Mouse (Mus musculus) monocyte, adult 5-6 weeks (primary cell): ENCODE measurements around the gene Ypel5. TPM values are rescaled to one million over a fixed set of nuclear protein-coding genes. Genes with fewer than 3 reads are reported as not detected.

Experiments
- ATAC-seq: fragments of 153-309, 156-312 bp; replicated peaks from 2 replicates; pipeline ENCODE4 v1.8.0; 2017; ENCODE audit warnings: mild to moderate bottlenecking; ENCODE audit not compliant: low TSS enrichment, insufficient number of reproducible peaks, severe bottlenecking, poor library complexity, low FRiP score
- total RNA-seq: library from RNA; stranded (forward); fragments of 200-1000, 200-491, 200-594 nt; gene quantifications from 3 replicates; pipeline ENCODE4 v1.2.3, GENCODE M21; 2017

Gene Ypel5
- total RNA-seq, 1 experiment from 2014 or later = 228 TPM

DNA sequence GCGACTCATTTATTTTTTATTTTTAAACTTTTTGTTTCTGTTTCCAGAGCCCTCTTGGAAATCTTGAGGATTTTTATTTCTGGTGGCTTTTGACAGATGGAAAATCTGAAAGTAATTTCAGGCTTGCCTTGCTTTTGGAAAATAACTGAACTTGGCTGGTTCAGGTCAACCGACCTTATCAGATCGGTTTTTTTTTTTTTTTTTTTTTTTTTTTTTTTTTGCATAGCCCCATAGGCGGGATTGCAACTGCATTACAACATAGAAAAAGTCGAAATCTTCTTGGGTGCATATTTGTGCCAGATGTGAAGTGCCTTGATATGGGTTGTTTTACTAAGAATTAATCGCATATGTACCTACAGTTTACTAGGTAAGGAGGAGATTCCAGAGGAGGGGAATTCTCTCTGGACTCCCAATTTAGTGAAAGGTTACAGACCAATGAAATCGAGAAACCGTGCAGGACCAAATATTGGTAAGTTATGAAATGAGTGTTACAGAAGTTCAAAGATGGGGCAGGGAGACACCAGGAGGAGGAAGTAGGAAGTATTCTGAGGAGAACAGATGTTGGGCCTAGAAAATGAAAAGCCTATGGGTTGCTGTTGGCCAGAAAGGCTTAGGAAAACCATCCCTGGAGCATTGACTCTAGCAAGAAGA lies 1.7 kb downstream of the Ypel5 start:
- no peak for ATAC-seq

DNA sequence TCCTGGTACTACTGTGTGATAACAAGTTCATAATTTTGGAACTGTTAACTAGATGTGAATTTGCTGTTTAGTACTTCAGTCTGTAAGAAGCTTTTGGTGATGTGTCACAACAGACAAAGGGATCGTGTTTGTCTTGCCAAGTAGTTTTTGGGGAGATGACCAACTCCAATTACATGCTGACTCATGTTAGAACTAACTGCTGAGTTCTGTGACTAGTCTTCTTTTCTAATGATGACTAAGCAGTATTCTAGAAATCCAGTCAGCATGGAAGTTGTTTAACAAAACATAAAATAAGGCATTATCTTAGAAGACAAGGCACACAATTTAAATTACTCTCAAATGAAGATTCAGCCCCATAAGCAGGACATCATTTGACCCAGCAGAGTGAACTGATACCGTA lies 2.7 kb downstream of the Ypel5 start:
- no peak for ATAC-seq

DNA sequence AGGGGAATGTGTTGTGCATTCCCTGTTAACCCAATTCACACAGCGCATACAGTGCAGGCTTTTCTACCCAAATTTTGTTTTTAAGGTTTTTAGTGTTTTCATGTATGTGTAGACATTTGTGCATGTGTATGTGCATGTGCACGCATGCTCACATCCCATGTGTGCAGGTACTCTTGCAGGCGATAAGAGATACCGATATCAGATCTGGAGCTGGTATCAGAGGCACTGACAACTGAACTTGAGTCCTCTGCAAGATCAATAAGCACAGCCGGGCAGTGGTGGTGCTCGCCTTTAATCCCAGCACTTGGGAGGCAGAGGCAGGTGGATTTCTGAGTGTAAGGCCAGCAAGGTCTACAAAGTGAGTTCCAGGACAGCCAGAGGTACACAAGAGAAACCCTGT lies 8.1 kb downstream of the Ypel5 start:
- ATAC-seq = no peak

DNA sequence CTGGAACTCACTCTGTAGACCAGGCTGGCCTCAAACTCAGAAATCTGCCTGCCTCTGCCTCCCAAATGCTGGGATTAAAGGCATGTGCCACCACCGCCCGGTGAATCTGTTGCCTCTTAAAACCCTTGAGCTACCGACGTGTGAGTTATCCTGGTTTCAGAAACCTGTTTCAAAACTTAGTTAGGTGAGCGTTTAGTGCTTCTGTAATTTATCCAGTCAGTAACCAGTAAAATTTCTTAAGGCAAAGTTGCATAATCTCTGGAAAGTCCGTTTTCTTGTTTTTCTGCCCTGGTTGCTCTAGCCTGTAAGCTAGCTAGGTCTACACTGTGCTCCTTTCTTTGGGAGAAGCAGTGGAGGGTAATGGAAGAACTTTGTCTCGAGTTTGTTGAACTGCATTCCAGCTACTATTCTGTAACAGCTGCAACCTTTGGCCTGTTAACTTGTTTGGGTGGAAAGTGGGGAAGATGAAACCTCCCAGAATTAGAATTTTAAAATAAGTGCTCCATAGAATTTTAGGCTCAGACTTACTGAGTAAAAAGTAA lies 8.8 kb downstream of the Ypel5 start:
- ATAC-seq = no peak

DNA sequence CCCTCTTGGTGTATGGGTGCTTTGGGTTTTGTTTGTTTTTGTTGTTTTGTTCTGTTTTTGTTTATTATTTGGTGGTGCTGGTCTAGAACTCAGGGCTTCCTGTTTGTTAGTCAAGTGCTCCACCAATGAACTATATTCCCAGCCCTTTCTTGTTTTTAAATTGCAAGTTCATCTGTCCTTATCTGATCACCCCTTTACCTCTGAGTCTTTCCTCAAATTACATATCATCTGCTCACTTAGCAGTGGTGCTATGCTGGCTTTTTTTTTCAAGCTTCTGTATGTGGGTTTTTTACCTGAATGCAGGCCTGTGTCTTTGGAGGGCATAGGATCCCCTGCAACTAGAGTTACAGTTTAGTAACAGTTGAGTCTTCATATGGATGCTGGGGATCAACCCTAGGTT lies 9.3 kb downstream of the Ypel5 start:
- ATAC-seq = no peak

DNA sequence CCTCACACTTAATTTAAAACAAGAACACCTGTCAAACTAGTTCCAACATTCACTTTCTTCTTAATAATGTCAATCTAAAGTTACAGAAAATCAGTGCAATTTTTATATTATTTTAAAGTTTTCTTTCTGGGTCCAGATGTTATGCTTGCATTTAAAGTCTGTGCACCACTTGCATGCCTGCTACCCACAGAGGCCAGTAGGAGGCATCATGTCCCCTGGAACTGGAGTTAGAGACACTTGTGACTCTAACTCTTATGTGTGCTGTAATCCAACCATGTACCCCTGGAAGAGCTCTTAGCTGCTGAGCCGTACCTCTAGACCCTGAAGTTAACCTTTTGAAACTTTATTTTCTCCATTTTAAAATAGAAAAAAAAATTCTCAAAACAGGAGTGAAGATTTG lies 19.0 kb downstream of the Ypel5 start:
- no peak for ATAC-seq

DNA sequence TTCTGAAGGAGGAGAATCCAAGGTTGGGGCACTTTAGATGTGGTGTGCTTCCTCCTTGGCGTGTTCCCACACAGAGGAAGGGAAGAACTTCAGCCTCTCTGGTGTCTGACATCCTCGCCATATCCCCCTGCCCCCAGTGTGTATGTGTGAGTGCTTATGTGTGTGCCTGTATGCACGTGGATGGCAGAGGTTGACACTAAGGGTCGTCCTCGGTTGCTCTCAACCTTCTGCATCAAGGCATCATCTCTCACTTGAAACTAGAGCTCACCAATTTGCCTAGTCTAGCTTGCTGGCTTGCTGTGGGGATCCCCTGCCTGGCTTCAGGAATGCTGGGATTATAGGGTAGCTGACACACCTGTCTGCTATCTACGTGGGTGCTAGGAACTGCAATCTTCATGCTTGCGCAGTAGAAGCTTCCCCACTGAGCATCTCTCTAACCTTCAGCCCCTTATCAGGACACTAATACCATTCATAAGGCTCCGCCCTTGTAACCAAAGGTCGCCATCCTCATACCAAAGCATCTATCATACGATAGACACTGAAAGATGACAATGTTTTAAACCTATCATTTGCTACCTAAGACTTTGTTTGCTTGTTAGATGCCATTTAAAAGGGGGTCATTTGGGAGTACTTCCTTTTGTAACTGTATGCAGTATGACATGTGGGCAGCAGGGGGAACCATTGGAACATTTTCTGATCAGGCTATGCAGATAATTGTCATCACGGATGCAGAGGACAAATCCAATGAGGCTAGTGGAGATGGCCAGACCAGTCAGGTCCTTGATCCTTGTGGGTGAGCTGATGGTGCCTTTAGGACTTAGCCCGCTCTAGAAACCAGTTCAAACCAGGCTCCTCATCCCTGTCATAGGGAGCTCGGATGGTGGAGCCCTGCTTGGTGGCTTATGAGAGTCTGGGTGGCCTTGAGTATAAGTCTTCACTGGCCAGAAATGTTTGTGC lies 21.7 kb downstream of the Ypel5 start:
- peak; percentile 73 for ATAC-seq

DNA sequence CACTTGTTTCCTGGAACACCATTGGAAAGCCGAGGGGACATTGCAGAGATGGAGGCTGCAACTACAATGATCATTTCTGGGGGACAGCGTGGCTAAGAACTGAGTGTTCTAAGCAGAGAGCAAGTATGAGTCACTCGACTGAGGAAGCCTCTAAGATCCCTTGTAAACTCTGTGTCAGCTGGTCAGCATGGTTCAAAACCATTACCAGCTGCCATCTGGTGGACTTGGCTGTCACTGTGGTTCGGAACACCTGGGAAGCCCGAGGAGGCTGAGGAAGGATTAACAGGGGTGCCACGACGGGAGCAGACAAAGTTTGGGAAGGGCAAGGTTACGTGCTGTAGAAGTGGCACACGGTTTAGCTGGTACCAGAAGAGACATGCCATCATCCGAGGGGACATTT lies 27.0 kb downstream of the Ypel5 start:
- no peak for ATAC-seq

DNA sequence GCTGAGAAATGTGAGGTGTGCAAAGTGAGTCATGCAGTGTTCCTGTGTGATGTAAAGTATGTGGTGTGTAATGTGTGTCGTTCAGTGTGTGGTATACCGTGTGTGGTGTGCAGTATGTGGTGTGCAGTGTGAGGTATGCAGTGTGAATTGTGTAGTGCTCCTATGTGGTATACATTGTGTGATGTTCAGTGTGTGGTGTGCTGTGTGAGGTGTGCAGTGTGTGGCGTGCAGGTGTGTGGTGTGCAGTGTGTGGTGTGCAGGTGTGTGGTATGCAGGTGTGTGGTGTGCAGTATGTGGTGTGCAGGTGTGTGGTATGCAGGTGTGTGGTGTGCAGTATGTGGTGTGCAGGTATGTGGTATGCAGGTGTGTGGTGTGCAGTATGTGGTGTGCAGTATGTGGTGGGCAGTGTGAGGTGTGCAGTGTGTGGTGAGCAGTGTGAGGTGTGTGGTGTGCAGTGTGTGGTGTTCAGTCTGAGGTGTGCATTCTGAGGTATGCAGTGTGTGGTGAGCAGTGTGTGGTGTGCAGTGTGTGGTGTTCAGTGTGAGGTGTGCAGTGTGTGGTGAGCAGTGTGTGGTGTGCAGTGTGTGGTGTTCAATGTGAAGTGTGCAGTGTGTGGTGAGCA lies 30.5 kb downstream of the Ypel5 start:
- ATAC-seq = peak; percentile 25; the same call in 1 of the 2 replicates

DNA sequence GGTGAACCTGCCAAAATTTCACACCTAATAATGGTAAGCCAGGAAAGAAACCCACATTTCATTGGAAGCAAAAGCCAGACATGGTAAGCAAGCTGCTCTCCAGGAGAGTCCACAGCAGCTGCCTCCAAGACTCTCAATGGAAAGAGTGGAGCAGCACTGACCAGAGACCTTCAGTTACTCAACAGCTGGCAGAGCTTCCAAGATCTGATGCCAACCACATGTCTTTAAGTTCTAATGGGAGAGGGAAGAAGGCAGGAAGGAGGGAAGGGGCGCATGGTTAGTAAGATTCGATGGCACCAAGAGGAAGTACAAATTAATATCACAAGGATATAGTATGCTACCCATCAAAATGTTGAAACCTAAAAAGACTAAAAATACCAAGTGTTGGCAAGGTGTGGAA lies 31.9 kb downstream of the Ypel5 start:
- ATAC-seq = no peak

DNA sequence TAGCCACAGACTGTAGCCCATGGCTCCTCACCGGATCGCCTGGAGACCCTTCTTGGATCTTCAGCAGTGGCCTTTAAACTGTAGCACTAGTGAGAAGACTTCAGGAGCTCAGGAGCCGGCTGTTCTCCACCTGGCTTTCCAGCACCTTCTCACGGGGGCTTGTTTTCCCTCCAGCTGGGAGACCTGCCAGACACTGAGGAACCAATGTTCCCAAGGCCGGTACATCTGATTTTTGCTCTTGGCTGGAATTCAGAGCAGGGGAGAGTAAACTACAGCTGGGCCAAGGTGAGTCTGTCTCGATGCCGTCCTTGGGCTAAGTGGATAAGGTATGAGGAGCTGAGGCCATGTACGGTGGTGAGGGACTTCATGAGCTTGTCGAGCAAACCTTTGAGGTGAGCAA lies 42.7 kb downstream of the Ypel5 start:
- no peak for ATAC-seq

DNA sequence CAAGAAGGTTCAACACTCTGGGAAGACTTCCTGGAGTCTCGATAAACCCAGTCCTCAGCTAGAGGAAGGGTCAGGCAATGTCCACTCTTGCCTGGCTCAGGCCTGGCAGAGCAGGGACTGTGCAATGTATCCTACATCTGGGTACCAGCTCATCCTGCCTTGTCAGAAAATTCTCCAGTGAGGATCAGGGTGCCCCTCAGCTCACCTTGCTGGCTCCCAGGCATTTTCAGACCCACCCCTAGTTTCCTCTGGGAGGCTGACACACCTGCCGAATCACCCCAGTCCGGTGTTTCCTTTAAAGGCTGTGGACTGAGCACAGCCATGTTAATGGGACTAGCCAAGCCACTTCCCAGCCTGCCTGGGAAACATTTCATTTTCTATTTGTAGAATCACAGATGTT lies 43.9 kb downstream of the Ypel5 start:
- ATAC-seq = no peak

DNA sequence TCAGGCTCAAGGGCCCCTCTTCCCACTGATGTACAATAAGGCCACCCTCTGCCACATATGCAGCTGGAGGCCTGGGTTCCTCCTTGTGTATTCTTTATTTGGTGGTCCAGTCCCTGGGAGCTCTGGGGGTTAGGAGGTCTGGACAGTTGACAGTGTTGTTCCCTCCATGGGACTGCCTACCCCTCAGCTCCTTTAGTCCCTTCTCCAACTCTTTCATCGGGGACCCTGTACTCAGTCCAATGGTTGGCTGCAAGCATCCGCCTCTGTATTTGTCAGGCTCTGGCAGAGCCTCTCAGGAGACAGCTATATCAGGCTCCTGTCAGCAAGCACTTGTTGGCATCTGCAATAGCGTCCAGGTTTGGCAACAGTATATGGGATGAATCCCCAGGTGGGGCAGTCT lies 44.8 kb downstream of the Ypel5 start:
- no peak for ATAC-seq

DNA sequence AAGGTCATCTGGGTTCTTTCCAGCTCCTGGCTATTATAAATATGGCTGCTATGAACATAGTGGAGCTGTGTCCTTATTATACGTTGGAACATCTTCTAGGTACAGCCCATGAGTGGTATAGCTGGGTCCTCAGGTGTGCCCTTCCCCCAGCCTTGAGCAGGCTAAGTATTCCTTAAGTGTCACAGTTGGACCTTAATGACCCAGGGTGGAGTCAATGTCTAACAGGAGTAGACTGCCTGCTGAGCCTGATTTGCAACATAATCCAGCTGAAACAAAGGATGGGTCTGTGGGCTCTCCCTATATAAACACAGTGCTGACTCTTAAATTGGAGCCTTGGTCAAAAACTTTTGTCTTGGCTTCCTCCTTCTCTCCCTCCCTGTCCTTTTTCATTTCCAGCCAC lies 45.6 kb downstream of the Ypel5 start:
- ATAC-seq = no peak

DNA sequence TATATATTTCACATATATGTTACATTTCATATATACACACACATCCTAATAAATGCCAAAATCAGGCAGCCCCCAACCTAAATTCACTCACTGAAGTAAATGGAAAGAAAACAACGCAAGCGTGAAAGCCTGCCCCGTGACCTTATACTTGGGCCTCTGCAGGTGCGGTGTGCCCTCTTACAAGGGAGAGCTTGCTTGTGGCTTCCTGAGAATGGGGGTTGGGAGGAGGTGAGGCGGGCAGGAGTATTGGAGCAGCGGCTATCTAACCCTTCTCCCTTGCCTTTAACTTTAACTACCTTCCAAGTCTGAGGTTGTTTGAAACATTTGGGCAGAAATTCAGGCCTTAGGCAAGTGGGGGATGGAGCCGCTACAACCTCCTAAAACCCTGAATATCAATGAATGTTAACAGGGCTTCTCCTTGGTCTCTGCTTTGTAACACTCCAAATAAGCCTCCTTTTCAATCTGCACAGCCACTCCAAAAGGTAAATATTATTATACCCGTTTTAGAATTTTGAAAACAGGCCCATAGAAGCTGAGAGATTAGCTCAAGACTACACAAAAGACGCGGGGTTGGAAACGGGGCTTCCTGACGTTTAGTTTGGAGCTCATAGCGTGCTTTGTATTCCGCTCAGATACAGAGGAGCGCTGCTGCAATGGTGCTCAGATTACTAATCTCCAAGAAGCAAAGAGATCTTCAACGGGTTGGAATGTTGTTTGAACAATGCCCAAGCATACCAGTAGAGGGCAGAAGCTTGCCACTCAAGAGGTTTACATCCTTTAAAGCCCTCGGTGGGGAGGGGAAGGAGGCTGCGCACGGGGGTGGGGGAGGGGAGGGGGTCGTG lies 53.5 kb downstream of the Ypel5 start:
- ATAC-seq = peak; percentile 73; the same call in 1 of the 2 replicates

DNA sequence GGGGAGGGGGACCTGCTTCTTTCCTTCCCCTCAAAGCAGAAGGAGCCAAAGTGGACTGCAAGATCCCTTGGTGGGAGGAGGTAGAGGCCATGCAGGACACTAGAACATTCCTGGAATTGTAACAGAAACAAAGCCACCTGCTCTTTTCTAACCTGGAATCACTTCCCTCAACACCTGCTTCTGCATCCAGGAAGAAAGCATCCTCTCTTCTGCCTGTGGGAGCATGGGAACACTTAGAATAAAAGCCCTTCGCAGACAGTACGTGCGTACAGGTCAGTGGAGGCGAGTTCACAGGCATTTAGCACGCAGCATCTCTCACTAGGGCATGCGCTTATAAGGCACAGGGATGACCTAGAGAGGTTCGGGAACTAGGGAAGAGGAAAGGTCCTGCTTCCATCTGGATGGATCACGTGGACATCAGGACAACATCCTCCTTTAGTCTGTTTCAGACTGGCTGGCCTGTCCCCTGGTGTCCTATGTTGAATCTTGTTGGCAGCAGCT lies 54.2 kb downstream of the Ypel5 start:
- no peak for ATAC-seq

DNA sequence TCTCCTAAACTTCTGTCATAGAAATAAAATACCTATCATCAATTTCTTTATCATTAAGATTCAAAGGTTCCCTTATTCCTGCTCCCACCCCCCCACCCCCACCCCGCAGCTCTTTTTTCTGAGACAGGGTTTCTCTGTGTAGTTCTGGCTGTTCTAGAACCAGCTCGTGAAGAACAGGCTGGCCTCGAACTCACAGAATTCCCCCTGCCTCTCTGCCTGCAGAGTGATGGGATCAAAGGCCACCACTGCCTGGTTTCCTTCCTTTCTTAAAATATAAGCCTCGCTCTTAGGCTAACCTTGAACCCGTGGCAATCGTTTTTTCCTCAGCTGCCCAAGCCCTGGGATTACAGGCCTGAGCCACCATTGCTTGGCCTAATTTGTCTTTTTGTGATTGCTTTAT lies 55.3 kb downstream of the Ypel5 start:
- ATAC-seq = no peak

DNA sequence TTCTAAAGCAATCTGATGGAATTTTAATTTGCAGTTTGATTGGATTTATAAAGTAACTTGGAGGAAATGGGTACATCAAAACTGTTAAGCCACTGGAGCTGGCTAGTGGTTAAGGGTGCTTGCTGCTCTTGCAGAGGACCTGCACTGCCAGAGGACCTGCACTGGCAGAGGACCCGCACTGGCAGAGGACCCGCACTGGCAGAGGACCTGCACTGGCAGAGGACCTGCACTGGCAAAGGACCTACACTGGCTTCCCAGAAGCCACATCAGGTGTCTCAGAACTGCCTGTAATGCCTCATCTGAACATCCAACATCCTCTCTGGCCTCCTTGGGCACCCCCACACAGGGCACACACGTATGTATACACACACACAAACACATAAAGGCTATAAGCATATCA lies 59.3 kb downstream of the Ypel5 start:
- ATAC-seq = no peak
